Mouse (Mus musculus) Patski (cell line): ENCODE measurements around the gene Zfp941. TPM values are rescaled to one million over a fixed set of nuclear protein-coding genes. Genes with fewer than 3 reads are reported as not detected.
A peak's percentile ranks its signal among the peaks of the same experiment; 100 is the strongest.

Experiments used
- ATAC-seq: fragments of 100-300 bp; one replicate; pipeline ENCODE4 v1.8.0; 2021
- CTCF ChIA-PET: fragments of 350-600 bp; sonication (Branson Sonifier 250); formaldehyde crosslinking; loops from one replicate; lab custom pipeline; 2022; ENCODE audit warnings: inconsistent platforms; lab: Charles Lee
- POLR2A ChIA-PET: fragments of 350-600 bp; sonication (Branson Sonifier 250); formaldehyde crosslinking; loops from one replicate; lab custom pipeline; 2022; ENCODE audit warnings: antibody characterized with exemption, inconsistent platforms; lab: Charles Lee
- DNase-seq: peaks from one replicate; pipeline ENCODE4 v3.0.0-alpha.2; 2011; ENCODE audit warnings: low read depth, low spot score
- H3K27me3 ChIP-seq: fragments of 371-371 bp; one replicate; pipeline ENCODE4 v1.5.1; 2021
- CTCF ChIP-seq: fragments of 100-300 bp; IDR thresholded peaks from one replicate; pipeline ENCODE4 v1.5.1; 2021
- in situ Hi-C: fragments of 300-500 bp; cut with MboI; formaldehyde crosslinking; loops from 3 replicates; pipeline ENCODE4 v1.11.1; 2018; ENCODE audit warnings: low pct_unique_long_range_greater_than_20kb, mixed read lengths
- polyA plus RNA-seq: library from polyadenylated mRNA; unstranded; gene quantifications from one replicate; pipeline ENCODE4 v1.2.3, GENCODE M21; 2021

Zfp941 gene
- not detected for polyA plus RNA-seq

- ChIA-PET CTCF (interaction anchor here (2.0 kb wide), 1 partner anchor 13 kb away, joined by 6 read pairs; no protein-coding TSS in a partner anchor), POLR2A (no interaction called here)
- in situ Hi-C loops, result no loop called here
- DNase-seq, result no peak
- TF ChIP-seq CTCF, result no peak
- no peak for ATAC-seq
- no peaks in the 10 kb centered on the region for H3K27me3 ChIP-seq
Observed at GRCm38 (mm10) chr7:140821653-140822329, at the start of gene Zfp941. Gene Zfp941 (minus strand): TSS chr7:140822178.

- ChIA-PET CTCF (interaction anchor here (1.4 kb wide), 1 partner anchor 32 kb away, joined by 3 read pairs; no protein-coding TSS in a partner anchor), POLR2A (interaction anchor here (1.6 kb wide), 1 partner anchor 16 kb away, joined by 3 read pairs; no protein-coding TSS in a partner anchor)
- DNase-seq (no peak), ATAC-seq (no peak)
- no peaks in the 10 kb centered on the region for H3K27me3 ChIP-seq
- TF ChIP-seq CTCF, result no peak
- in situ Hi-C loops, result no loop called here
Observed at GRCm38 (mm10) chr7:140864761-140865160, 42.8 kb upstream of the Zfp941 start.

- TF ChIP-seq CTCF, result no peak
- DNase-seq (no peak), ATAC-seq (no peak)
- POLR2A ChIA-PET, result no interaction called here
- H3K27me3 ChIP-seq, result no peaks in the 10 kb centered on the region
- CTCF ChIA-PET, result interaction anchor here (1.5 to 4.5 kb wide), 2 partner anchors 11 to 20 kb away, joined by 4 to 22 read pairs; no protein-coding TSS in a partner anchor
- in situ Hi-C loops, result no loop called here
Observed at GRCm38 (mm10) chr7:140860728-140861127, 38.8 kb upstream of the Zfp941 start.

GRCm38 (mm10) chr7:140859997-140860396 is 38.0 kb upstream of the Zfp941 start:
- CTCF ChIA-PET, result interaction anchor here (1.5 to 4.5 kb wide), 2 partner anchors 11 to 21 kb away, joined by 4 to 22 read pairs; no protein-coding TSS in a partner anchor
- POLR2A ChIA-PET, result interaction anchor here (1.6 kb wide), 1 partner anchor 8 kb away, joined by 5 read pairs; no protein-coding TSS in a partner anchor
- no peak for TF ChIP-seq CTCF
- DNase-seq (no peak), ATAC-seq (no peak)
- in situ Hi-C loops, result no loop called here
- no peaks in the 10 kb centered on the region for H3K27me3 ChIP-seq

GRCm38 (mm10) chr7:140858746-140859145 is 36.8 kb upstream of the Zfp941 start:
- TF ChIP-seq CTCF, result no peak
- POLR2A ChIA-PET, result interaction anchor here (1.6 kb wide), 1 partner anchor 10 kb away, joined by 5 read pairs; no protein-coding TSS in a partner anchor
- ATAC-seq, result no peak
- no peaks in the 10 kb centered on the region for H3K27me3 ChIP-seq
- DNase-seq, result no peak
- in situ Hi-C loops, result no loop called here
- CTCF ChIA-PET, result interaction anchor here (1.5 to 4.5 kb wide), 2 partner anchors 13 to 27 kb away, joined by 3 to 22 read pairs; no protein-coding TSS in a partner anchor

- in situ Hi-C loops, result no loop called here
- H3K27me3 ChIP-seq, result no peaks in the 10 kb centered on the region
- TF ChIP-seq CTCF, result no peak
- ChIA-PET POLR2A (interaction anchor here (1.0 to 2.3 kb wide), 3 partner anchors 10 to 24 kb away, joined by 3 to 10 read pairs (median 6); partner anchors contain the start of genes Odf3, Psmd13 and Sirt3), CTCF (interaction anchor here (1.2 to 4.5 kb wide), 4 partner anchors 14 to 45 kb away, joined by 3 to 22 read pairs (median 3); no protein-coding TSS in a partner anchor)
- ATAC-seq, result peak; percentile 2
- no peak for DNase-seq
Observed at GRCm38 (mm10) chr7:140857550-140858505, 35.9 kb upstream of the Zfp941 start, which contains the start of gene Bet1l. Gene Bet1l (minus strand): TSS chr7:140857577.

GRCm38 (mm10) chr7:140856785-140857549 is 35.0 kb upstream of the Zfp941 start, which contains the start of gene Ric8a:
Gene Ric8a (plus strand): TSS chr7:140856957.
- POLR2A ChIA-PET, result interaction anchor here (1.0 to 2.3 kb wide), 3 partner anchors 9 to 24 kb away, joined by 3 to 10 read pairs (median 6); partner anchors contain the start of genes Odf3, Psmd13 and Sirt3
- ATAC-seq, result peak; percentile 72

GRCm38 (mm10) chr7:140855860-140856784 is 34.1 kb upstream of the Zfp941 start, which contains the start of gene Gm45785:
Gene Gm45785 (minus strand): TSS chr7:140856331.
- ATAC-seq (peak; percentile 84), DNase-seq (peak; percentile 80)
- POLR2A ChIA-PET, result interaction anchor here (0.7 to 2.3 kb wide), 2 partner anchors 14 to 25 kb away, joined by 3 to 10 read pairs; partner anchors contain the start of genes Psmd13 and Sirt3
- H3K27me3 ChIP-seq, result no peaks in the 10 kb centered on the region
- CTCF ChIA-PET, result interaction anchor here (1.2 to 1.4 kb wide), 2 partner anchors 16 to 47 kb away, joined by 3 read pairs; no protein-coding TSS in a partner anchor
- no peak for TF ChIP-seq CTCF
- in situ Hi-C loops, result no loop called here

More at GRCm38 (mm10) chr7:140856785-140857549, 35.0 kb upstream of the Zfp941 start, which contains the start of gene Ric8a:
- in situ Hi-C loops, result no loop called here
- CTCF ChIA-PET, result interaction anchor here (1.2 to 1.4 kb wide), 2 partner anchors 15 to 46 kb away, joined by 3 read pairs; no protein-coding TSS in a partner anchor
- DNase-seq, result no peak
- no peak for TF ChIP-seq CTCF
- H3K27me3 ChIP-seq, result no peaks in the 10 kb centered on the region
